Mouse (Mus musculus): ENCODE measurements around the gene Chadl.

DNA sequence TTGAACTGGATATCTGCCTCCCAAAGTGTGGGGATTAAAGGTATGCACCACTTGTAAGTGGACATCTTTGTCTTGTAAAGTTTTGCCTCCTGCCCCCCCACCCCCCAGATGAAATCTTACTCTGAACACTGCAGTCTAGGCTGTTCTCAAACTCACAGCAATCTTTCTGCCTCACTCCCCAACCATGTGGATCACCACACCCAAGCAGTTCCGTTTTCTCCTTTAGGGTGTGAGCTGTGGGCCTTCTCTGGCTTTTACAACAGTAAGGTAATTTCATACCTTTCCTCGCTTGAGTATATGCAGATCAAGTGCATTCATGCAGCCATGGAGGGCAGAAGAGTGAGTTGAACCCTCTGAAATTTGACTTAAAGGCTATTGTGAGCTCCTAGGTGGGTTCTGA lies 3.1 kb upstream of the Chadl start:
- no peak for TF ChIP-seq POLR2A (IDR thresholded peaks at IDR 0.05; ENCODE audit: borderline replicate concordance, extremely low read depth, low read depth, low read length)
- TF ChIP-seq CTCF (IDR thresholded peaks at IDR 0.05; ENCODE audit: insufficient read depth, low read length) = no peak

Measured in lung, adult 2 months (tissue).